Mouse (Mus musculus) kidney, postnatal 10 days (tissue): ENCODE results near the gene Cxcl3.
"Not testable (repeated sequence)": the region's sequence is repeated elsewhere in the genome, so short reads cannot be mapped to it uniquely, and the experiment has no call there.

Experiments
- DNase-seq: peaks from one replicate; pipeline ENCODE4 v3.0.0; 2021; ENCODE audit warnings: mixed read lengths

Gene Cxcl3

GRCm38 (mm10) chr5:90790074-90790502 lies 4.2 kb downstream of the Cxcl3 start:
- DNase-seq, result peak; percentile 17

- no peak for DNase-seq
These were observed 8.3 kb downstream of the Cxcl3 start, which contains the start of gene Cxcl15 for GRCm38 (mm10) chr5:90794195-90794625. Gene Cxcl15, plus strand, starts transcription at chr5:90794534.

DNA sequence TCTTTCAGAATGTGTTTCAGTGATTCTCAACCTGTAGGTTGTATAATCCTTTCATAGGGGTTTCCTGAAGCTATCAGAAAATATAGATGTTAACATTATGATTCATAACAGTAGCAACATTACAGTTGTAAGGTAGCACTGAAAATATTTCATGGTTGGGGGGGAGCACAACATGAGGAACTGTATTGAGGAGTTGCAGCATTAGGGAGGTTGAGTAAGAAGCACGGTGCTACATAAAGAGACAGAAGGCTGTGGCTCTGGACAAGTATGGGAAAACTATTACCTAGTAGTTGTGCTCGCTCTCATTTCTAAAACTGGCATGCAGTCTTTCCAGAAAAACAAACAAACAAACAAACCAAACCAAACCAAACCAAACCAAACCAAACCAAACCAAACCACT lies 9.5 kb downstream of the Cxcl3 start:
- not testable (repeated sequence) for DNase-seq

DNA sequence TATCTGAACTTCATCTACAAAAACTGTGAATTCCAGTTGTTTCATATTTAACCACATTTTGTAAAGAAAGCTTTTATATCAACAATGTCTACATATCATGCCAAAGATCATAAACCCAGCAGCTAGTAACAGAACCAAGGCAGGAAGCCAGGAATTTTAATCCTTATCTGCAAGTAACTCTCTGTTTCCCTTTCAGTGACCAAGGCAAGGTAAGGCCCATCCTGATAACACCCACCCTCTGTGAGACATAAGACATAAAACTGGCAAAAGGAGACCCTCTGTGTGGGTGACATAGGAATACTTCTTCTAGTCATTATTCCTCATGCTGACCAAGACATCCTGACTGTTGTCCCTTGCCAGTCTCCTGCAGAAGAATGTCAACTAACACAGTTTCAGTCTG lies 18.7 kb downstream of the Cxcl3 start:
- DNase-seq, result no peak

DNA sequence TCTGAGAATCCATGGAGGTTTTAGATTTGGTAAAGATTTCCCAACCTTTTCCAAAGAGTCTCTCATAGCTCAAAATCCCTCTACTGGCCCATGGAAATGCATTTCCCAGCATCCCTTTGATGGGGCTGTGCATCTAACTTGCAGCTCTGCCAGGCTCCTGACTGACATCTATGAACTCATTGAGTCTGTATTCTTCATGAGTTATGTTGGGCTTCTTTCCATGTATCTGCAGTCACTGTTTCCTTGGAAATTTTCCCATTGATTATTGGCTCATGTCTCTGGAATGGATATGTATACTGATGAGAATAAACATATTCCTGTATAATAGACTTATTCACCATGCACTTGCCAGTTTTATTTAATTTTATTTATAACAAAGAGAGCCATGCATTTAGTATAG lies 20.1 kb downstream of the Cxcl3 start:
- DNase-seq, result no peak

DNA sequence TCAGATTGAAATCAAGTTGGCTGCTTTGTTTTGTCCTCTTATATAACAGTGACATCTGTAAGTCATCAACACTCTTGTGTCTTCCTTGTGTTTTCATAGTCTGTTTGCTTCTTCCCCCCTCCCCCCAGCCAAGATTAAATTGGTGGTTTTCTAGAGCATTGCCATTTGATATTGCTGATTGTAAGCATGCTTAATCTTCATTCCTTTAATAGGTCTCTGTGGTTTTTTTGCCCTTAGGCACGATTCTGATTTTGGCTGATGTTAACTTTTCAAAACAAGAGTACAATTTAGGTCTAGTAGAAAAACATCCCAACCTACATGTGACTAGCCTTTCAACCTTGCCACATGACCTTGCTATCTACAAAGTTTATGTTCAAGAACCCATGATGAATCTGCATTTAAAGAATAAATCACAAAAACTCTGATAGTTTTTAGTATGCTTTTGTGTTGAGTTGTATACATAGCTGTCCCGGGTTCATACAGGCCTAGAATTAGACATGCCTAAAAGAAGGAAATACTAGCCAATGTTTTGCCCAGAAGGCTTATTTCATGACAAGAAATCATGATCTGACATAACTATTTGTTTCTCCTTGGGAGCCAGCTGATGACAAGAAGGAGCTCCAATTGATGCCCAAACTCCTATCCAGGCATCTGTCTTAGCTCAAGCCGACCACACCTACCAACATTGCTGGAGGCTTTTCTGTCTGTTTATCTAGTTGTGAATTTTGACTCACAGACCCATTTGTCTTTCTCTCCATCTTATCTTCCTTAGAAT lies 21.5 kb downstream of the Cxcl3 start:
- DNase-seq, result no peak

- DNase-seq, result no peak
These were observed 33.9 kb downstream of the Cxcl3 start for GRCm38 (mm10) chr5:90819756-90820155.

GRCm38 (mm10) chr5:90832145-90832767 lies 46.4 kb downstream of the Cxcl3 start:
- peak; percentile 22 for DNase-seq

DNA sequence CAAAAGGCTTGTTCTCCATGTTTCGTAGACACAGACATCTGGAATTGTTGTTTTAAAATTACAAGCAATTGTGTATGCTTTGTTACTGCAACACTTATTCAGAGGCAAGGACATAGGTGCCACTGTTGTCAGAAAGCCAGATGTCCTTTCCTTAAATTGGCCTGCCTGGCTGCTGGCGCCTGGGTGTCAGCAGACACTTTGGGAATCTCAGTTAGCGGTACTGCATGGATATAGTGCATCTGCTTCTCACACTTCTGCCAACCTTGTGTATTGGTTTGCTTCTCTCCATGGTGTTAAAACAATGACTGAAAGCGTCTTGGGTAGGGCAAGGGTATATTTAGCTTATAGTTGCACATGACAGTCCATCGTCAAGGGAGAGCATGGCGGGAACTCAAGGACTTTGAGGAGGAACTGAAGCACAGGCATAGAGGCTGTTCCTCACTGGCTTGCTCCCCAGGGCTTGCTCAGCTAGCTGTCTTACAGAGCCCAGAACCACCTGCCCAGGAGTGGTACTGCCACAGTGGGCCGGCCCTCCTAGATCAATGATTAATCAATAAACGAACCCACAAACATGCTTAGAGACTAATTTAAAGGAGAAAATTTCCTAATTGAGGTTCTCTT lies 47.0 kb downstream of the Cxcl3 start:
- DNase-seq, result no peak

DNA sequence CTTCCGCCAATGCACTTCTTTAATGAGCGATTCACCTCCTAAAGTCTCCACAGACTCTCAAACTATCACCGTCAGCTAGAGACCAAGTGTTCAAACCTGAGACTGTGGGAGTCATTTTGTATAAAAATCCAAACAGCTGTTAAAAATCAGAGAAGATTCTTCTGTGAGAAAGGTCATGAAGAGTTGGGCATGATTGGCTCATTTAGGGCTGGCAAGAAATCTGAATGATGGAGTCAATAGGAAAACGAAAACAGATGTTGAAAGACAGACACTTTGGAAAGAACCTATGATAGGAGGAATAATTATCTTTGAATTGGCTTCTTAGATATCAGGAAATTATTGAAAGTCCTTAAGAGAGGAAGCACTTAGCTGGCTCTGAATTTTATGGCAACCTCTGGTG lies 48.5 kb downstream of the Cxcl3 start:
- no peak for DNase-seq

- peak; percentile 62 for DNase-seq
These were observed 52.7 kb downstream of the Cxcl3 start for GRCm38 (mm10) chr5:90838582-90838981.
